Mouse (Mus musculus): ENCODE results near the gene Suox.

DNA sequence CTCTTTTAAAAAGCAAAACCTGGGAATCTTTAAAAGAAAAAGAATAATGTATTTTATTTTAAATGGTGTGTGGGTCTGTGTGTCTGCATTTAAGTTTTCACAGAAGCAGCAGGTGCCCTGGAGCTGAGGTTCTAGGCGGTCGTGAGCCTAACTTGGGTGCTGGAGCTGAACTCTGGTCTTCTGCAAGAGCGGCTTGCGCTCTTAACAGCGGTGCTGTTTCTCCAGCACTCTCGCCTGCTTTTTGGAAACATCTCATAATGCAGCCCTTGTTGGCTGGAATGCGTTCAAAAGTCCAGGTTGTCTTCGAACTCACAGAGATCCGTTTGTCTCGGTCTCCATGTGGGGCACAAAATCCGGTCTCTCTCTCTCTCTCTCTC, 31.4 kb upstream of the Suox start:
- TF ChIP-seq GATA1 (IDR thresholded peaks at IDR 0.05; ENCODE audit: low read length) (no peak), TAL1 (IDR thresholded peaks at IDR 0.05; ENCODE audit: low read length) (no peak)

Data from erythroblast, embryonic 14.5 days (primary cell).